Mouse (Mus musculus) intestine, embryonic 14.5 days (tissue): ENCODE measurements around the gene Srp54b. TPM values are rescaled to one million over a fixed set of nuclear protein-coding genes. Genes with fewer than 3 reads are reported as not detected.
A peak's percentile ranks its signal among the peaks of the same experiment; 100 is the strongest.
"Not testable (repeated sequence)": the region's sequence is repeated elsewhere in the genome, so short reads cannot be mapped to it uniquely, and the experiment has no call there.

Source experiments
- ATAC-seq: fragments of 200-750 bp; cut with Nextera tagmentation; replicated peaks from 2 replicates; pipeline ENCODE4 v1.8.0; 2017; ENCODE audit warnings: low read depth, moderate number of reproducible peaks, moderate TSS enrichment, moderate library complexity; ENCODE audit not compliant: low FRiP score, low TSS enrichment
- DNase-seq: peaks from one replicate; pipeline ENCODE4 v3.0.0-alpha.2; 2018; ENCODE audit warnings: low spot score
- H3K27ac ChIP-seq: fragments of 300-500 bp; sonication (generic); 2 replicates; pipeline ENCODE4 v1.5.1; 2014; ENCODE audit warnings: low read depth, mild to moderate bottlenecking, control low read depth
- H3K27me3 ChIP-seq: fragments of 300-500 bp; sonication (generic); replicated peaks from 2 replicates; pipeline ENCODE4 v1.6.1; 2014; ENCODE audit warnings: low read length, control low read depth; ENCODE audit not compliant: control insufficient read depth, insufficient read depth
- H3K36me3 ChIP-seq: fragments of 300-500 bp; sonication (generic); 2 replicates; pipeline ENCODE4 v1.6.1; 2014; ENCODE audit warnings: low read length, control low read depth; ENCODE audit not compliant: control insufficient read depth, insufficient read depth
- H3K4me1 ChIP-seq: fragments of 300-500 bp; sonication (generic); replicated peaks from 2 replicates; pipeline ENCODE4 v1.6.1; 2014; ENCODE audit warnings: low read length, control low read depth, mixed read lengths; ENCODE audit not compliant: control insufficient read depth, insufficient read depth
- H3K4me2 ChIP-seq: fragments of 300-500 bp; sonication (generic); 2 replicates; pipeline ENCODE4 v1.6.1; 2014; ENCODE audit warnings: low read length
- H3K4me3 ChIP-seq: fragments of 300-500 bp; sonication (generic); 2 replicates; pipeline ENCODE4 v1.5.1; 2014; ENCODE audit warnings: low read depth, low read length, control low read depth, mixed read lengths
- H3K9ac ChIP-seq: fragments of 300-500 bp; sonication (generic); 2 replicates; pipeline ENCODE4 v1.6.1; 2014; ENCODE audit warnings: mild to moderate bottlenecking, low read length
- H3K9me3 ChIP-seq: fragments of 300-500 bp; sonication (generic); 2 replicates; pipeline ENCODE4 v1.6.1; 2016; ENCODE audit warnings: low read length, control low read depth; ENCODE audit not compliant: control insufficient read depth
- WGBS: fragments of 180-500 bp; shearing (Covaris S2); extraction: QIAGEN DNeasy Blood & Tissue Kit; methylation state at CpG from one replicate; pipeline ENCODE4 v1.1.7; 2014; 5-methylcytosine and 5-hydroxymethylcytosine counted together
- polyA plus RNA-seq: library from polyadenylated mRNA; unstranded; fragments of >200 nt; fragmentation: Nextera tagmentation; extraction: Ambion mirVana; gene quantifications from 2 replicates; pipeline ENCODE4 v1.2.1, GENCODE M21; 2014

The Srp54b gene
- polyA plus RNA-seq, 1 experiment from 2014 or later, result 58.2 TPM

DNA sequence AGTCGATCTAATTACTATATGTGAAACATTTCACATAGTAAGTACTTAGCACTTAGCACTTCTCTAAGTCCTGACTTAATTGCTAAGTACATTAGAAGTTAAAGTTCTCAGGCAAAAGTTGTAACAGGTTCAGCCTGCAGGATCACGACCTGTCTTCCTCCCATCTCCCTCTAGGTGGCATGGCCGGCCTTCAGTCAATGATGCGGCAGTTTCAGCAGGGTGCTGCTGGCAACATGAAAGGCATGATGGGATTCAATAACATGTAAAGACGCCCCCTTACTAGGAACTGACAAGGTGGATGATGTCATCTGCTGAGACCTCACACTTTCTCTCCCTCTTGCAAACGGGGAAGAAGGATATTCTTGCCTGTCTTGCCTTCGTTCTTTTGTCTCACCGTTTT is 32.8 kb downstream of the Srp54b start:
- not testable (repeated sequence) for H3K4me1 ChIP-seq, ATAC-seq
- no CpG with 5 or more reads among the region's 8 CpGs for WGBS

DNA sequence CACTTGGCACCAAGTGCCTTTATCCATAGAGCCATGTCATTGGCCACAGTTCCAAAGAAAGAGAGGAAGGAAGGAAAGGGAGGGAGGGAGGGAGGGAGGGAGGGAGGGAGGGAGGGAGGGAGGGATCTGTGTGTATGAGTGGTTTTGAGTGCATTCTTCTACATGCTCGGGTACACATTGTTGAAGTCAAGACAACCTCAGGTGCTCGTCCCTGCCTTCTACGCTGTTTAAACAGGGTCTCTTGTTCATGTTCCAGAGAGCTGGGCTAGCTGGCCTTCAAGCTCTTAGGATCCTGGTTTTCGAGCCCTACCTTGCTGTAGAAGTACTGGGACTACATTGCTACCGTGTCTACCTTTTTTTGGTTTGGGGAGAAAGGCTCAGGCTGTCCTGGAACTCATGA is 34.2 kb downstream of the Srp54b start:
- not testable (repeated sequence) for DNase-seq, H3K36me3 ChIP-seq, H3K4me1 ChIP-seq, H3K27ac ChIP-seq, H3K9ac ChIP-seq, H3K4me3 ChIP-seq, H3K27me3 ChIP-seq, H3K9me3 ChIP-seq, ATAC-seq, H3K4me2 ChIP-seq
- no CpG with 5 or more reads among the region's 5 CpGs for WGBS

More for the DNA sequence above, 32.8 kb downstream of the Srp54b start:
- not testable (repeated sequence) for H3K9me3 ChIP-seq, H3K9ac ChIP-seq, H3K4me3 ChIP-seq, DNase-seq, H3K36me3 ChIP-seq, H3K4me2 ChIP-seq, H3K27ac ChIP-seq, H3K27me3 ChIP-seq

DNA sequence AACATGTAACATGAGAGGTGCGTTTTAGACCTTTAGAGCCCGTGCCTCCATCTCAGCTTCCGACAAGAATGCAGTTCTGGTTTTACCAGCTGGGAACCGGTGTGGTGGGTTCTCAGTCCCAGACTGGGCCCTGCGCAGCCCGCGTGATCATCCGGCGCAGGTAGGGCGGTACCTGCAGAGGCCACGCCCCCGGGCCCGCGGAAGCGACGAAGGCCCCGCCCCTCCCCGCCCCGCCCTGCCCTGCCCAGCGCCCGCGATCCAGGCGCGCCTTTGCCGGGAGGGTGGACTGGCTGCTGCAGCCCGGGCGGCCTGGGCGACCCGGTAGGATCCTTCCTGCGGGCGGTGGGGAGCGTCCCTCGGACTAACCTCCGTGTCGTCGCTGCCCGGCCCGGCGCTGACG is 44.4 kb downstream of the Srp54b start, which contains the start of gene 1700047I17Rik2:
TSS of gene 1700047I17Rik2 (plus strand) at position 287 of the 400 bp plus-strand sequence.
- H3K9me3 ChIP-seq, H3K4me3 ChIP-seq, H3K9ac ChIP-seq, H3K4me1 ChIP-seq, H3K27me3 ChIP-seq, H3K27ac ChIP-seq, H3K4me2 ChIP-seq, DNase-seq, H3K36me3 ChIP-seq: not testable (repeated sequence)
- no CpG with 5 or more reads among the region's 40 CpGs for WGBS
- ATAC-seq, result peak; percentile 96

DNA sequence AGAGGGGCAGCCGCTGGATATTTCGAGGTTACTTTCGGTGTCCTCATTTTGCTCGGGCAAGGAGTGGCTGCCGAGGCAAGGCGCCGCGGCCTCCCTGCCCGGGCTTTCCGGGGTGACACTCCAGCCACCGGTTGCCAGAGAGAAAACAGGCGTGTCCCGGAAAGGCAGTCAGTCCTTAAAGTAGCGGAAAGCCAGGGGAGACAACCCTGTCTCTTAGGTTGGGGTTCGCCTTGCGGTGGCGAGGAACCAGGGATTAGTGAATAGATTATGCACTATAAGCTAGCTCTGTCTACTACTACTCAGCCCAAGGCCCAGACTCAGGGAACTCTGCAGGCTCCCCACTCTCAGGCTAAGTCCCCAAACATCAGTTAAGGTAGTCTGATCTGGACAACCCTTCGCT is 44.9 kb downstream of the Srp54b start:
- H3K36me3 ChIP-seq, H3K4me3 ChIP-seq, H3K27ac ChIP-seq, H3K27me3 ChIP-seq, DNase-seq, H3K4me1 ChIP-seq, H3K9me3 ChIP-seq, H3K9ac ChIP-seq, H3K4me2 ChIP-seq: not testable (repeated sequence)
- peak; percentile 44 for ATAC-seq
- WGBS, result no CpG with 5 or more reads among the region's 18 CpGs

DNA sequence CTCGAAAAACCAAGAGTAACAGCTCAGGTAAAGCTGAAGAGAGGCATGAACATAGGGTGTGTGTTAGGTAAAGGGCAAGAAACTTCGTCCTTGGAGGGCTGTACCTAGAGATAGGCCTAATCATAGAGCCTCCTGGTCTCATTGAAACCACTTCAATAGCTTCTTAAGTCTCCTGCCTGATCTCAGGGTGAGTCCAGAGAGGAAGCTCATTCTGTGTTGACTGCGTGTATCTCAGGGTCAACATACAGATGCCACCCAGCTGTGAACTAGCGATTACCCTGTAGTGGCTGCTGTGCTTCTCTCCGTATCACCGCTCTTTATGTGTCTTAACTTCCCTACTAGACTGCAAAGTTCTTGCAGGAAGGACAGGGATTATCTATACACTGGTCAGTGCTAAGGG is 58.0 kb downstream of the Srp54b start:
- not testable (repeated sequence) for H3K9me3 ChIP-seq, H3K27ac ChIP-seq, H3K4me3 ChIP-seq, H3K9ac ChIP-seq, H3K4me2 ChIP-seq, H3K36me3 ChIP-seq, H3K4me1 ChIP-seq, ATAC-seq, DNase-seq, H3K27me3 ChIP-seq
- no CpG with 5 or more reads among the region's 6 CpGs for WGBS

DNA sequence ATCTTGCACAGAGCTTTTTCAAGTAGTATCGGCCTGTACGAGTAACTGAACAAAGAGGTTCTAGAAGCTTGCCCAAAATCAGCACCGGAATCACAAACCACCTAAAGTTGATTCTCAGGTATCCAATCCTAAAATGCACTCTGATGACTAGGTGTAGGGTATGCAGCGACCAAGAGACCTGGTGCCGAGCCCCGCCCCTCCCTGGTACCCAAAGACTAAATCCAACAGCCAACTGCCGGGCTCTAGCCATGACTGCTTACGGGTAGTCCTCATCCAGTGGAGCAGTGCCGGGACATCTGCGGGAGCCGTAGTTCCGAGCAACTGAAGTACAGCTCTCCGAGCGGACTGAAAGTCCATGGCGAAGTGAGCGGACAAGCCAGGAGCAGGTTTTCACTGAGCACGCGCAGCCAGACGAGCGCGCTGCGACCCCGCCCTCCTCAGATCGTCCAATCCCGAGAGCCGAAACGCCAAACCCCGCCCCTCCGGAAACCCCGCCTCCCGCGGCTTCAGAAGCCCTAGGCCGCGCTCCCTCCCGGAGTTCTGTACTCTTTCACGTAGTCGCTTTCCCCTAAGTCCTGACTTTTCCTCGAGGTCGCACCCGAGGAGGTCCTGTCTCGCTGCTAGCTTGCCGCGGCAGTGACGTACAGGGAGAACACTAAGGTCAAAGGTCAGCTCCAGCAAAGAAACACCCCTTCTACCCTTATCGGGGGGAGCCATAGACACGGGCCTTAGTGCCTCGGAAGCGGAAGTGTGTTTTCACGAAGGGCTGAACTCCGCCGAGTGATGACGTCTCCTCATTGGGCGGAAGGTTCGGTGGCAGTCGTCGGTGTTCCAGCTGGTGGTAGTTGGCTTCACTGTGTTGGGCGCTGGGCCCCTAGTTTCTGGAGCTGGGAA is 75.0 kb downstream of the Srp54b start, which contains the start of gene Srp54c:
TSS of gene Srp54c (plus strand) at position 543 of the 894 bp plus-strand sequence.
- WGBS, result no CpG with 5 or more reads among the region's 57 CpGs
- peak; percentile 98 for ATAC-seq

DNA sequence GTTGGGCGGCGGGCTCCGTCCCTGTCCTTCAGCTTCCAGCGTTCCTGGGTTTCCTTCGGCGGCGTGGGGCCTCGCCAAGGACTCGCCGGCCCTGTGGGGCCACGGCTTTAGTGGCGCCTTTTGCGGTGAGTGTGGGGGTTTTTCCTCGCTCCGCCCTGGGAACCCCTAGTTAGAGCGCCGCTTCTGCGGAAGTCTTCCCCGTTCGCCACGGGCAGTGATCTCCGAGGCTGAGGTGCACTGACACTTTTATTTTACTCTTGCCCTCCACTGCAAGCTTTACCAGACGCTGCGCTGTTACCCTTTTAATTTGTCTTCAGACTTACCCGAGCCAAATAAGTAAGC is 75.6 kb downstream of the Srp54b start:
- not testable (repeated sequence) for H3K4me2 ChIP-seq, H3K27ac ChIP-seq, DNase-seq, H3K4me1 ChIP-seq, H3K27me3 ChIP-seq, H3K9me3 ChIP-seq, H3K9ac ChIP-seq, H3K36me3 ChIP-seq
- 0% methylated on average over 10 of the region's 25 CpGs for WGBS
- H3K4me3 ChIP-seq, result peak overlapping the region; percentile 31
- peak; percentile 50; the same call in 1 of the 2 replicates for ATAC-seq

More for the DNA sequence above, 75.0 kb downstream of the Srp54b start, which contains the start of gene Srp54c:
- H3K36me3 ChIP-seq, H3K27ac ChIP-seq, H3K9me3 ChIP-seq, H3K4me2 ChIP-seq, H3K27me3 ChIP-seq, H3K4me1 ChIP-seq, DNase-seq, H3K9ac ChIP-seq: not testable (repeated sequence)
- peak within 1 kb of the TSS; percentile 31 for H3K4me3 ChIP-seq
